Mouse (Mus musculus) hindbrain, embryonic 16.5 days (tissue): ENCODE data around the gene Mia. TPM values are rescaled to one million over a fixed set of nuclear protein-coding genes. Genes with fewer than 3 reads are reported as not detected.

ENCODE experiments used
- ATAC-seq: fragments of 200-750 bp; cut with Nextera tagmentation; 2 replicates; pipeline ENCODE4 v1.8.0; 2017; ENCODE audit warnings: moderate TSS enrichment, moderate library complexity
- H3K27ac ChIP-seq: fragments of 300-500 bp; sonication (generic); 2 replicates; pipeline ENCODE4 v1.5.1; 2014; ENCODE audit warnings: low read depth, mild to moderate bottlenecking, control low read depth, low read length, moderate library complexity
- H3K27me3 ChIP-seq: fragments of 300-500 bp; sonication (generic); replicated peaks from 2 replicates; pipeline ENCODE4 v1.6.1; 2014; ENCODE audit warnings: low read length; ENCODE audit not compliant: control insufficient read depth, insufficient read depth
- H3K36me3 ChIP-seq: fragments of 300-500 bp; sonication (generic); 2 replicates; pipeline ENCODE4 v1.6.1; 2014; ENCODE audit warnings: mild to moderate bottlenecking, low read length, moderate library complexity, mixed read lengths; ENCODE audit not compliant: control insufficient read depth, insufficient read depth
- H3K4me1 ChIP-seq: fragments of 300-500 bp; sonication (generic); 2 replicates; pipeline ENCODE4 v1.6.1; 2014; ENCODE audit warnings: low read depth, low read length; ENCODE audit not compliant: control insufficient read depth, insufficient read depth
- H3K4me2 ChIP-seq: fragments of 300-500 bp; sonication (generic); 2 replicates; pipeline ENCODE4 v1.6.1; 2014; ENCODE audit warnings: mild to moderate bottlenecking, low read length, control low read depth, moderate library complexity
- H3K4me3 ChIP-seq: fragments of 300-500 bp; sonication (generic); 2 replicates; pipeline ENCODE4 v1.5.1; 2014; ENCODE audit warnings: mild to moderate bottlenecking, low read length, control low read depth, moderate library complexity
- H3K9ac ChIP-seq: fragments of 300-500 bp; sonication (generic); 2 replicates; pipeline ENCODE4 v1.6.1; 2014; ENCODE audit warnings: low read depth, mild to moderate bottlenecking, control low read depth, low read length, moderate library complexity
- H3K9me3 ChIP-seq: fragments of 300-500 bp; sonication (generic); 2 replicates; pipeline ENCODE4 v1.6.1; 2014; ENCODE audit warnings: mild to moderate bottlenecking, low read length, moderate library complexity; ENCODE audit not compliant: control insufficient read depth
- WGBS: fragments of 180-500 bp; shearing (Covaris S2); extraction: QIAGEN DNeasy Blood & Tissue Kit; methylation state at CpG from one replicate; pipeline ENCODE4 v1.1.7; 2014; 5-methylcytosine and 5-hydroxymethylcytosine counted together
- polyA plus RNA-seq: library from polyadenylated mRNA; unstranded; fragments of >200 nt; fragmentation: Nextera tagmentation; extraction: Ambion mirVana; gene quantifications from 2 replicates; pipeline ENCODE4 v1.2.1, GENCODE M21; 2015

The Mia gene
- polyA plus RNA-seq, 1 experiment from 2014 or later, result 40.5 TPM

- H3K4me3 ChIP-seq, result peak overlapping the region; percentile 77
- H3K4me2 ChIP-seq, result peak overlapping the region; percentile 56
- ATAC-seq, result no peak
- H3K9me3 ChIP-seq, result no peaks in the 10 kb centered on the region
- peak overlapping the region; percentile 95 for H3K27ac ChIP-seq
- no peaks in the 10 kb centered on the region for H3K27me3 ChIP-seq
- peaks cover 9% of the 10 kb centered on the region for H3K4me1 ChIP-seq
- H3K36me3 ChIP-seq, result peaks cover 7% of the 10 kb centered on the region; the same call in 1 of the 2 replicates
- WGBS, result 21% methylated on average over 4 of the region's 4 CpGs
- H3K9ac ChIP-seq, result peak overlapping the region; percentile 79
Measured at GRCm38 (mm10) chr7:27177942-27178323, 3.0 kb downstream of the Mia start.

GRCm38 (mm10) chr7:27174896-27175295 lies 6.1 kb downstream of the Mia start:
- Histone ChIP-seq H3K4me1 (peaks cover 9% of the 10 kb centered on the region), H3K27ac (no peak overlapping the region), H3K4me3 (no peak overlapping the region), H3K27me3 (no peaks in the 10 kb centered on the region), H3K4me2 (no peak overlapping the region), H3K9me3 (no peaks in the 10 kb centered on the region), H3K9ac (no peak overlapping the region), H3K36me3 (peaks cover 14% of the 10 kb centered on the region)
- 95% methylated on average over 7 of the region's 7 CpGs for WGBS
- ATAC-seq, result no peak

DNA sequence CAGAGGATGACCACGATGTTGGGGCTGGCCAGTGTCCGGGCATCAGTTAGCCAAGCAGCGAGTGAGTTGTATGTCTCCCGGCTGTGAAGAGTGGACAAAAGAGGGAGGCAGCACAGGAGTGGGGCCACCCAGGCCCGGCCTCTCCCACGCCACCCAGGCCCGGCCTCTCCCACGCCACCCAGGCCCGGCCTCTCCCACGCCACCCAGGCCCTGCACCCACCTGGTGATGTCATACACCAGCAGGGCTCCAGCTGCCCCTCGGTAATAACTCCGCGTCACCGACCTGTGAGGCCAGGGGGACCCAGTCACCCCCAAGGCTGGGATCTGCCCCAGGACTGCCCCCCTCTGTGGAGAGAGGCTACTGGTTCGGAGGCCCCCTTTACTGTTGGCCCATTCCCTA lies 6.5 kb downstream of the Mia start:
- no peak for ATAC-seq
- H3K27ac ChIP-seq, result no peak overlapping the region
- 97% methylated on average over 12 of the region's 15 CpGs for WGBS
- no peak overlapping the region for H3K4me2 ChIP-seq
- H3K36me3 ChIP-seq, result peaks cover 14% of the 10 kb centered on the region
- no peak overlapping the region for H3K9ac ChIP-seq
- H3K4me3 ChIP-seq, result no peak overlapping the region
- peaks cover 9% of the 10 kb centered on the region for H3K4me1 ChIP-seq
- H3K27me3 ChIP-seq, result no peaks in the 10 kb centered on the region
- no peaks in the 10 kb centered on the region for H3K9me3 ChIP-seq

DNA sequence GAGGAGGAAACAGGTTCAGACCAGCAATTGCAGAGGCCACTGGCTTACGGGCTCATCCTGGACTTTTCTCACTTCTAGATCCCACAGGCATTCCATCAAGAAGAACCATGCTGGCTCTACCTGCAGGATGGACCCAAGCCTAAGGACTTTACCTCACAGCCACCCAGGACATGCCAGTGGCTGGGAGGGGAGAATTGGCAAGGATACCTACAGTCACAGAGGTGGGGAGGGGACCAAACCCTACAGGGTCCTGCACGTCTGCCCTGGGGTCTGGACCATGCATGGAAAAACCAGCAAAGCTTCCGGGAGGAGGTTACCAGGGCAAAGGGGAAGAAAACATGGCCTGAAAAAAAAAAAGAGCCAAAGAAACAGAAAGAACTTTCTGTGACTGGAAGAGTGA lies 10.0 kb downstream of the Mia start:
- no peak overlapping the region for H3K27ac ChIP-seq
- H3K9me3 ChIP-seq, result no peaks in the 10 kb centered on the region
- no peaks in the 10 kb centered on the region for H3K27me3 ChIP-seq
- H3K4me1 ChIP-seq, result peaks cover 9% of the 10 kb centered on the region
- peaks cover 14% of the 10 kb centered on the region for H3K36me3 ChIP-seq
- ATAC-seq, result no peak
- H3K4me3 ChIP-seq, result no peak overlapping the region
- 92% methylated on average over 3 of the region's 3 CpGs for WGBS
- H3K9ac ChIP-seq, result no peak overlapping the region
- no peak overlapping the region for H3K4me2 ChIP-seq

GRCm38 (mm10) chr7:27168371-27168770 lies 12.6 kb downstream of the Mia start:
- ATAC-seq, result no peak
- no peaks in the 10 kb centered on the region for H3K9me3 ChIP-seq
- peaks cover 32% of the 10 kb centered on the region for H3K4me1 ChIP-seq
- no peak overlapping the region for H3K4me3 ChIP-seq
- H3K36me3 ChIP-seq, result peaks cover 11% of the 10 kb centered on the region
- H3K27me3 ChIP-seq, result no peaks in the 10 kb centered on the region
- H3K9ac ChIP-seq, result no peak overlapping the region
- H3K27ac ChIP-seq, result no peak overlapping the region
- 95% methylated on average over 5 of the region's 5 CpGs for WGBS
- no peak overlapping the region for H3K4me2 ChIP-seq

GRCm38 (mm10) chr7:27167475-27168094 lies 13.4 kb downstream of the Mia start:
- Histone ChIP-seq H3K27ac (peak overlapping the region; percentile 98), H3K9ac (peak overlapping the region; percentile 91), H3K4me1 (peaks cover 39% of the 10 kb centered on the region), H3K4me3 (peak overlapping the region; percentile 81), H3K4me2 (peak overlapping the region; percentile 85), H3K36me3 (peaks cover 7% of the 10 kb centered on the region), H3K9me3 (no peaks in the 10 kb centered on the region), H3K27me3 (no peaks in the 10 kb centered on the region)
- 0 out of 2 replicates have a peak, but pooled peaks have one; percentile 3 for ATAC-seq
- WGBS, result 77% methylated on average over 11 of the region's 11 CpGs

DNA sequence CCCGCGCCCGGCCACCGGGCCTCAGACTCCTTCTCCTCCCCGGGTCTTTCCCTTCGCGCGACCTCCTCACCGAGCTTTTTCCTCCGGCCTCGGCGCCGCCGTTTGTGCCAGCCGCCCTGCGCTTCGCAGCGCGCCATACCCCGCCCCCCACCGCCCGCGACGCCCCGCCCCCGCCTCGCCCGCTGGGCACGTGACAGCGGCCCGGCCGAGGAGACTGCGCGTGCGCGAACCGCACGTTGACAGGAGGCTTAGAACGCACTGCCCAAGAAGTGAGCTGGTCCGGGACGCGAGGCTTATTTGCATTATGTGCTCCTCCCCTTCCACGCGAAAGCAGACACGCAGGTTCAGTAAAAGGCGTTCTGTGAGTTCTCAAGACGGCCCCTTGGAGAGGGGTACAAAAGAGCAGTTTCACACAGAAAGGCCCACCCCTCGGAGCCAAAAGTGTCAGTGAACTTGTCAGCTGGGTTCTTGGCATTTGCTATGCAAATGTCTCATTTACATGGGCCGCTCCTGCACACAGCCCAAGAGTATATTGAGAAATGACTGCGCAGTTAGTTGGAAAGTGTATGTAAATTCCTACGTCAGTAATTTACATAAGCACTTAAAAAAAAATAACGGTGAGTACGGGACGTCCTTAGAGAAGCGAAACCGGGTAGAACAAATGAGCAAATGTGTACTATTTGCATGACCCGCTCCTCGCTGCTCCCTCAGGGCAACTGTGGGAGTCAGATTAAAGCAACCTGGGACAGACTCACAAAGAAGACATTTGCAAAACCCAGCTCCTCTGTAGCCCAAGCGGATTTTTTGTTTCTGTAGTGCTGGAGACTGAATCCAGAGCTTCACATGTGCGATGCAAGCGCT lies 14.1 kb downstream of the Mia start, which contains the start of gene Egln2:
Gene Egln2, minus strand, starts transcription at position 189 of the 861 bp plus-strand sequence.
- H3K4me2 ChIP-seq, result peak within 1 kb of the TSS; percentile 85
- 1% methylated on average over 61 of the region's 61 CpGs for WGBS
- peak within 1 kb of the TSS; percentile 98 for H3K27ac ChIP-seq
- H3K4me1 ChIP-seq, result peaks cover 46% of the 10 kb centered on the region
- peak within 1 kb of the TSS; percentile 91 for H3K9ac ChIP-seq
- H3K36me3 ChIP-seq, result peaks cover 4% of the 10 kb centered on the region; the same call in 1 of the 2 replicates
- no peaks in the 10 kb centered on the region for H3K9me3 ChIP-seq
- H3K4me3 ChIP-seq, result peak within 1 kb of the TSS; percentile 81
- H3K27me3 ChIP-seq, result no peaks in the 10 kb centered on the region
- ATAC-seq, result peak; percentile 81

GRCm38 (mm10) chr7:27166229-27166613 lies 14.7 kb downstream of the Mia start:
- H3K27me3 ChIP-seq, result no peaks in the 10 kb centered on the region
- H3K9me3 ChIP-seq, result no peaks in the 10 kb centered on the region
- peak overlapping the region; percentile 91 for H3K9ac ChIP-seq
- H3K36me3 ChIP-seq, result peaks cover 4% of the 10 kb centered on the region; the same call in 1 of the 2 replicates
- peak overlapping the region; percentile 85 for H3K4me2 ChIP-seq
- peak overlapping the region; percentile 81 for H3K4me3 ChIP-seq
- ATAC-seq, result peak; percentile 63
- peaks cover 52% of the 10 kb centered on the region for H3K4me1 ChIP-seq
- under 1% methylated on average over 26 of the region's 43 CpGs for WGBS
- H3K27ac ChIP-seq, result peak overlapping the region; percentile 98

- Histone ChIP-seq H3K9me3 (no peaks in the 10 kb centered on the region), H3K36me3 (peaks cover 4% of the 10 kb centered on the region; the same call in 1 of the 2 replicates), H3K4me2 (peak overlapping the region; percentile 85), H3K9ac (peak overlapping the region; percentile 91), H3K4me1 (peaks cover 57% of the 10 kb centered on the region), H3K4me3 (peak overlapping the region; percentile 81), H3K27ac (peak overlapping the region; percentile 98), H3K27me3 (no peaks in the 10 kb centered on the region)
- under 1% methylated on average over 8 of the region's 8 CpGs for WGBS
- 0 out of 2 replicates have a peak, but pooled peaks have one; percentile 1 for ATAC-seq
Measured at GRCm38 (mm10) chr7:27165696-27166095, 15.3 kb downstream of the Mia start.
